Mouse (Mus musculus) lung, embryonic 16.5 days (tissue): ENCODE measurements around the gene Mme. TPM values are rescaled to one million over a fixed set of nuclear protein-coding genes. Genes with fewer than 3 reads are reported as not detected.

Experiments
- ATAC-seq: fragments of 200-750 bp; cut with Nextera tagmentation; 2 replicates; pipeline ENCODE4 v1.8.0; 2017; ENCODE audit warnings: low read depth, mild to moderate bottlenecking, moderate library complexity
- H3K27ac ChIP-seq: fragments of 300-500 bp; sonication (generic); 2 replicates; pipeline ENCODE4 v1.5.1; 2014; ENCODE audit warnings: mild to moderate bottlenecking, control low read depth, low read length
- H3K27me3 ChIP-seq: fragments of 300-500 bp; sonication (generic); 2 replicates; pipeline ENCODE4 v1.6.1; 2014; ENCODE audit warnings: low read depth, low read length, mixed read lengths; ENCODE audit not compliant: control insufficient read depth, insufficient read depth
- H3K36me3 ChIP-seq: fragments of 300-500 bp; sonication (generic); 2 replicates; pipeline ENCODE4 v1.6.1; 2014; ENCODE audit warnings: low read length; ENCODE audit not compliant: control insufficient read depth, insufficient read depth
- H3K4me1 ChIP-seq: fragments of 300-500 bp; sonication (generic); replicated peaks from 2 replicates; pipeline ENCODE4 v1.6.1; 2014; ENCODE audit warnings: low read length, mixed read lengths; ENCODE audit not compliant: control insufficient read depth, insufficient read depth
- H3K4me2 ChIP-seq: fragments of 300-500 bp; sonication (generic); 2 replicates; pipeline ENCODE4 v1.6.1; 2014; ENCODE audit warnings: low read depth, low read length, control low read depth
- H3K4me3 ChIP-seq: fragments of 300-500 bp; sonication (generic); 2 replicates; pipeline ENCODE4 v1.5.1; 2014; ENCODE audit warnings: mild to moderate bottlenecking, low read length, control low read depth
- H3K9ac ChIP-seq: fragments of 300-500 bp; sonication (generic); 2 replicates; pipeline ENCODE4 v1.6.1; 2014; ENCODE audit warnings: low read length, control low read depth
- H3K9me3 ChIP-seq: fragments of 300-500 bp; sonication (generic); 2 replicates; pipeline ENCODE4 v1.6.1; 2016; ENCODE audit warnings: low read length; ENCODE audit not compliant: control insufficient read depth
- polyA plus RNA-seq: library from polyadenylated mRNA; unstranded; fragments of >200 nt; fragmentation: Nextera tagmentation; extraction: Ambion mirVana; gene quantifications from 2 replicates; pipeline ENCODE4 v1.2.1, GENCODE M21; 2015

Mme gene
- polyA plus RNA-seq, 1 experiment from 2014 or later = 7.3 TPM

GRCm38 (mm10) chr3:63417758-63418157, 176.4 kb downstream of the Mme start:
- no peak overlapping the region for H3K9ac ChIP-seq
- no peak for ATAC-seq

GRCm38 (mm10) chr3:63423552-63423951, 182.2 kb downstream of the Mme start:
- Histone ChIP-seq H3K9ac (no peak overlapping the region), H3K4me2 (no peak overlapping the region), H3K27me3 (no peaks in the 10 kb centered on the region), H3K36me3 (no peaks in the 10 kb centered on the region), H3K27ac (no peak overlapping the region), H3K4me3 (no peak overlapping the region), H3K4me1 (no peaks in the 10 kb centered on the region), H3K9me3 (no peaks in the 10 kb centered on the region)
- no peak for ATAC-seq

More at GRCm38 (mm10) chr3:63417758-63418157, 176.4 kb downstream of the Mme start:
- no peaks in the 10 kb centered on the region for H3K27me3 ChIP-seq
- no peaks in the 10 kb centered on the region for H3K36me3 ChIP-seq
- H3K9me3 ChIP-seq = no peaks in the 10 kb centered on the region
- H3K27ac ChIP-seq = no peak overlapping the region
- no peaks in the 10 kb centered on the region for H3K4me1 ChIP-seq
- no peak overlapping the region for H3K4me3 ChIP-seq
- no peak overlapping the region for H3K4me2 ChIP-seq

Other genes with a start within 250 kb of the Mme start
- not detected in 2 replicates for gene Gm34302, start 242.3 kb downstream of the Mme start, polyA plus RNA-seq